Mouse (Mus musculus): ENCODE results near the gene P2rx1.
A peak's percentile ranks its signal among the peaks of the same experiment; 100 is the strongest.

The P2rx1 gene

GRCm38 (mm10) chr11:72987234-72987633 is 11.7 kb upstream of the P2rx1 start:
- ATAC-seq (ENCODE audit: insufficient number of reproducible peaks, low FRiP score, low TSS enrichment): no peak

DNA sequence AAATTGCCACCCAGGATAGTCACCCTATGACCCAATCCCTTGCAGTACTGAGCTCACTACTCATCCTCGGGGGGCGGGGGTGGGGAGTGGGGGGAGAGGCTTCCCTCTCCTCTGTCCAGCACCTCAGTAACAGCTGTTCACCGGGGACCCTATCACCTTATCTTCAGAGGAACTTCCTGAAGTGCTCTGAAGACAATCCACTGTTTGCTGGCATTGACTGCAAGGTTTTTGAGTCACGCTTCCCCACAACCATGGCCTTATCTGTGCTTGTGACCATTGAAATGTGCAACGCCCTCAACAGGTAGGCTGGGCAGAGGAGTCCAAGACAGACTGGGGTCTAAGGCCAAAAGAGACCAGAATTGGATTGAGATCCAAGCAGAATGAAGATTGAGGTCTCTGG is 11.1 kb upstream of the P2rx1 start:
- no peak for ATAC-seq (ENCODE audit: insufficient number of reproducible peaks, low FRiP score, low TSS enrichment)

DNA sequence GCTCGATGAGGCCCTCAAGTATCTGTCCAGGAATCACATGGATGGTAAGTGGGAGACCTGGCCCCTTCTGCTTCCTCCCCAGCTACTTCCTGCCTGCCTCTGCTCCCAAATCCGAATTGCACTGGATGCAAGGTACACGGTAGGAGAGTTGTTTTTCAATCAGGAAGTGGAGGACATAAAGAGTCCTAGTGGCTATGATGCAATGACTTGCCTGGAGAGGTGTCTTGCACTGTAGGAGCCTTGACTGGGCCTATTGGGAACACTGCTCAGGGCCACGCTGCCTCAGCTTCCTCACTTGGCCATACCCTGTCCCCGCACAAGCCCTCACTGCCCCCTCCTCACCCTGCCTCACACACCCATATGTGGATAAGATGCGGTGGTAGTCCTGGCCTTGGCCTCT is 9.9 kb upstream of the P2rx1 start:
- no peak for ATAC-seq (ENCODE audit: insufficient number of reproducible peaks, low FRiP score, low TSS enrichment)

- no peak for ATAC-seq (ENCODE audit: insufficient number of reproducible peaks, low FRiP score, low TSS enrichment)
Measured at GRCm38 (mm10) chr11:72990688-72991087, 8.2 kb upstream of the P2rx1 start.

DNA sequence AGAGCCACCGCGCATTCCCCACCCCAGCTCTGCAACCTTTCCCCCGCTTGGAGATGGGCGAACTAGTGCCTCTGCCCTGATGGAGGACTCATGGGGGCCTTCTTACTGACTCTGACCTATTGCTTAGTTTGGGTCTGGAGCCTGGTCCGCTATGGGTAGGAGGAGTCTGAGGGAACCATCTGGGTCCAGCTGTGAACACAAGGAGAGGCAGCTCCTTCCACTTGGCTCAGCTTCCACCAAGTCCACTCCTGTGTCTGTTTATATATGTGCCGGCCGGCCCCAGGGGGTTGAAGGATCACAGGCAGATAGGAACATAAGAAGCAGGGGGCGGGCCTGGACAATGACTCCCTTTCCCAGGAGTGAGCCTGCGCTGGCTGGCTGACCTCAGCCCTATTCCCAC is 6.9 kb upstream of the P2rx1 start:
- ATAC-seq (ENCODE audit: insufficient number of reproducible peaks, low FRiP score, low TSS enrichment): no peak

DNA sequence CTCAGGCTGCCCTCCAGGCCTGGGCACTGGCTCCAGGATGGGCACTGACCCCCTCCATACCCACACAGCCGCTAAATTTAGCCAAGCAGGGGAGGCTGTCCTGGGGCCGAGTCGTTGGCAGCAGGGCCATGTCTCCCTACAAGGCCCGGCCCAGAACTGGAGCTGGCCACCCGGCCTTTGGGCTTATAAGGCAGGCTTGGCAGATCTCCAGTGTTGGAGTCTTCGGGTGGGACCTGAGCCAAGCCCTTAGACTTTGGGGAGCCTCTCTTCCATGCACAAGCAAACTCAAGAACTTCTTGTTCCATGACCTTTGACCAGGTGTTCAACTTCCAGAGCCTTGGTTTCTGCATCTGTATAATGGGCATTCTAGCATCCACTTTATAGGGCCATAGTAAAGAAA is 2.6 kb upstream of the P2rx1 start:
- no peak for ATAC-seq (ENCODE audit: insufficient number of reproducible peaks, low FRiP score, low TSS enrichment)

- no peak for ATAC-seq (ENCODE audit: insufficient number of reproducible peaks, low FRiP score, low TSS enrichment)
Measured at GRCm38 (mm10) chr11:72996781-72997180, 2.1 kb upstream of the P2rx1 start.

GRCm38 (mm10) chr11:72997529-72998326 is 1.2 kb upstream of the P2rx1 start:
- no peak for ATAC-seq (ENCODE audit: insufficient number of reproducible peaks, low FRiP score, low TSS enrichment)

GRCm38 (mm10) chr11:73001029-73001428 is 2.1 kb downstream of the P2rx1 start:
- no peak for ATAC-seq (ENCODE audit: insufficient number of reproducible peaks, low FRiP score, low TSS enrichment)

- peak; percentile 62; the same call in 1 of the 2 replicates for ATAC-seq (ENCODE audit: insufficient number of reproducible peaks, low FRiP score, low TSS enrichment)
Measured at GRCm38 (mm10) chr11:73006377-73006776, 7.5 kb downstream of the P2rx1 start.

GRCm38 (mm10) chr11:73007113-73007512 is 8.2 kb downstream of the P2rx1 start:
- ATAC-seq (ENCODE audit: insufficient number of reproducible peaks, low FRiP score, low TSS enrichment): no peak

DNA sequence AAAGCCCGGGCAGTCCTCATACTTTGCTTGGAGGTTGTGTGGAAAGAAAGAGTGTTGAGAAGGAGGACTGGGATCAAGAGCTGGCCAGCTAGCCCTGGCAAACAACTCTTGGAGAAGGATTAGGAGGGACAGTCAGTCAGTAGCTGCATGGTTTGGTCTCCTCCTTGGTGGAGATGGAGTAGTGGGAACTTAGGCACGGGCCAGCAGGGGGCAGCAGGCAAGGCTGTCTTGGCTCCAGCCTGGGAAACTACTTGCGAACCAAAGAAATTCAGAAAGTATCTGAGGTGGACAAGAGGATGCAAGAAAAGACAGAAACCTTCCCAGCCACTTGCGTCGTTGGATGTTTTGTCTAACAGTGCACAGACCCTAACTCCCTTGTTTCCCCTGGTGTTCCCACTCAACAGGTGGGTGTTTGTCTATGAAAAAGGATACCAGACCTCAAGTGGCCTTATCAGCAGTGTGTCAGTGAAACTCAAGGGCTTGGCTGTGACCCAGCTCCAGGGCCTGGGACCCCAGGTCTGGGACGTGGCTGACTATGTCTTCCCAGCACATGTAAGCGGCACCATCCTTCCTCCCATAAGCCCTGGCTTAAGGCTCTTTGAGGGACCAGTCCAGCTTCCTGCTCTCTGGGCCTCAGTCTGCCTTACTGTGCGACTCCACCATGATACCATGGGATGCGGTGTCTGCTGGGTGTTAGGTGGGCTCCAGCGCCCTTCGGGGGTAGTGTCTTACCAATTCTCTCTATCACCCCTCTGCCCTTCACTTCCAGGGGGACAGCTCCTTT is 9.0 kb downstream of the P2rx1 start:
- no peak for ATAC-seq (ENCODE audit: insufficient number of reproducible peaks, low FRiP score, low TSS enrichment)

GRCm38 (mm10) chr11:73008826-73009225 is 9.9 kb downstream of the P2rx1 start:
- no peak for ATAC-seq (ENCODE audit: insufficient number of reproducible peaks, low FRiP score, low TSS enrichment)

DNA sequence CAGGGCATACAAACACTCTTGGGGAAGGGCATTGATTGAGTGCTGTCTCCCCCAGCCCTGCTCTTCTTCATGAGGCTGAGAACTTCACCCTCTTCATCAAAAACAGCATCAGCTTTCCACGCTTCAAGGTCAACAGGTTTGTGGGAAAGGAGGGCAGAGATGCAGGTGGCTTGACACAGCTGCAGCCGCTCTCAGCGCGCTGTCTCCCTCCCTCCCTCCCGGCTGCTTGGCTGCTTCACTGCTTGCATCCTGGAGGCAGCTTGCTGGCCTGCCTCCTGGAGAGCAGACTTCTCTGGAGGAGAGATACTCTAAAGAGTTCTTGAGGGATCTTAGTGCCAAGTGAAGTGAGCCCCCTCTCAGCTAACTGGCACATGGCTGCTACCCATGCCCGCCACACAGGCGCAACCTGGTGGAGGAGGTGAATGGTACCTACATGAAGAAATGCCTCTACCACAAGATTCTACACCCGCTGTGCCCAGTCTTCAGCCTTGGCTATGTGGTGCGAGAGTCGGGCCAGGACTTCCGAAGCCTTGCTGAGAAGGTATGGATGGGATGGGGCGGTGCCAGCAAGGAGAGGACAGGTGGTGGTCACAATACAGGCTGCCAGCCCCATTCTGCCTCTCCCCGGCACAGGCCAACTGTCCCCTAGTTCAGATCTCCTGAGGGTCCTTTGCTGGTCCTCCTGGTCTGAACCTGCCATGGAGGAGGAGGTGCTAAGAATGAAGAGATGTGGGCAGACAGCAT is 10.8 kb downstream of the P2rx1 start:
- no peak; the same call in 1 of the 2 replicates for ATAC-seq (ENCODE audit: insufficient number of reproducible peaks, low FRiP score, low TSS enrichment)

- no peak for ATAC-seq (ENCODE audit: insufficient number of reproducible peaks, low FRiP score, low TSS enrichment)
Measured at GRCm38 (mm10) chr11:73013981-73014380, 15.1 kb downstream of the P2rx1 start.

DNA sequence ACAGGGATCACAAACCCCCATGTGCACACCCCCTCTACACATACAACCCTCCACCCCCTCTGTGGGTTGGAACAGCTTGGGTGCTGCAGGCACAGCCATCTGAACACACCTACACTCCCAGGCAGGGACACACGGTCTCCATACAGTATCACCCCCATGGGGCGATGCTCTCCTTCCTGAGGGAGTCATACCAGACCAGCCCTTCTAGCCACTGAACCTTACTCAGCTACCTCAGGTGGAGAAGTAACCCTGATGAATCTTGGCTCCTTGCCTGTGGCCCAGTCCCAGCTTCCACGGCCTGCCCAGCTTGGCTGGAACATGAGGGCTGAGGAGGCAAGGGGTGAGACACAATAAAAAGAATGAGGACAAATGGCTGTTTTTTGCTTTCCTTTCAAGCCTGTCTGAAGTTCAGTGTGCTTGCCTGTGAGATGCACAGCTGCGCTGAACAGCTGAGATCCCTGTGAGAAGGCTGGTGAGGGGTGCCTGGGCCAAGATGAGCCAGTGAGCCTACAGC is 16.0 kb downstream of the P2rx1 start:
- ATAC-seq (ENCODE audit: insufficient number of reproducible peaks, low FRiP score, low TSS enrichment): no peak

- no peak for ATAC-seq (ENCODE audit: insufficient number of reproducible peaks, low FRiP score, low TSS enrichment)
Measured at GRCm38 (mm10) chr11:73015391-73016102, 16.6 kb downstream of the P2rx1 start.

- ATAC-seq (ENCODE audit: insufficient number of reproducible peaks, low FRiP score, low TSS enrichment): no peak
Measured at GRCm38 (mm10) chr11:73016103-73016420, 17.2 kb downstream of the P2rx1 start.

- peak; percentile 79 for ATAC-seq (ENCODE audit: insufficient number of reproducible peaks, low FRiP score, low TSS enrichment)
Measured at GRCm38 (mm10) chr11:73018471-73019146, 19.7 kb downstream of the P2rx1 start, which contains the start of gene Camkk1. TSS of gene Camkk1 (plus strand) at chr11:73019008.

All from cerebellum, adult (tissue).